Mouse (Mus musculus) ovary, postnatal 10 days (tissue): ENCODE data around the gene Uhrf1bp1.

Experiments used
- DNase-seq: peaks from one replicate; pipeline ENCODE4 v3.0.0; 2022; ENCODE audit warnings: low spot score

Gene Uhrf1bp1

GRCm38 (mm10) chr17:27911371-27911770 is 55.1 kb downstream of the Uhrf1bp1 start:
- no peak for DNase-seq

GRCm38 (mm10) chr17:27914742-27915141 is 58.5 kb downstream of the Uhrf1bp1 start:
- no peak for DNase-seq

GRCm38 (mm10) chr17:27916366-27916765 is 60.1 kb downstream of the Uhrf1bp1 start:
- no peak for DNase-seq

- no peak for DNase-seq
Measured at GRCm38 (mm10) chr17:27920676-27921075, 64.4 kb downstream of the Uhrf1bp1 start.

- no peak for DNase-seq
Measured at GRCm38 (mm10) chr17:27922174-27922712, 66.0 kb downstream of the Uhrf1bp1 start.

GRCm38 (mm10) chr17:27925054-27925453 is 68.8 kb downstream of the Uhrf1bp1 start:
- no peak for DNase-seq

- DNase-seq, result no peak
Measured at GRCm38 (mm10) chr17:27925504-27925903, 69.3 kb downstream of the Uhrf1bp1 start.

- DNase-seq, result no peak
Measured at GRCm38 (mm10) chr17:27930291-27930690, 74.0 kb downstream of the Uhrf1bp1 start.

- DNase-seq, result no peak
Measured at GRCm38 (mm10) chr17:27931826-27932225, 75.6 kb downstream of the Uhrf1bp1 start.

GRCm38 (mm10) chr17:27934136-27934910 is 78.1 kb downstream of the Uhrf1bp1 start:
- no peak for DNase-seq

- DNase-seq, result no peak
Measured at GRCm38 (mm10) chr17:27935091-27935490, 78.8 kb downstream of the Uhrf1bp1 start.

- no peak for DNase-seq
Measured at GRCm38 (mm10) chr17:27937054-27937615, 80.9 kb downstream of the Uhrf1bp1 start.

- no peak for DNase-seq
Measured at GRCm38 (mm10) chr17:27938121-27938754, 82.0 kb downstream of the Uhrf1bp1 start.

GRCm38 (mm10) chr17:27939028-27939427 is 82.8 kb downstream of the Uhrf1bp1 start:
- no peak for DNase-seq

GRCm38 (mm10) chr17:27940352-27940751 is 84.1 kb downstream of the Uhrf1bp1 start:
- DNase-seq, result no peak

GRCm38 (mm10) chr17:27941178-27941577 is 84.9 kb downstream of the Uhrf1bp1 start:
- no peak for DNase-seq

GRCm38 (mm10) chr17:27941698-27942097 is 85.5 kb downstream of the Uhrf1bp1 start:
- DNase-seq, result no peak

GRCm38 (mm10) chr17:27942131-27942530 is 85.9 kb downstream of the Uhrf1bp1 start:
- no peak for DNase-seq

- no peak for DNase-seq
Measured at GRCm38 (mm10) chr17:27945546-27946216, 89.4 kb downstream of the Uhrf1bp1 start.

GRCm38 (mm10) chr17:27946371-27946770 is 90.1 kb downstream of the Uhrf1bp1 start:
- DNase-seq, result no peak

GRCm38 (mm10) chr17:27947155-27947554 is 90.9 kb downstream of the Uhrf1bp1 start:
- no peak for DNase-seq
